Comparison of ENCODE assay signal across 20 mouse cellular contexts in genomic region chr8:115359701-115360100, GRCm38 (mm10).
A peak's percentile ranks its signal among the peaks of the same experiment; 100 is the strongest.
DNase-seq lines count a peak whose midpoint lies in the region; ATAC-seq and TF ChIP-seq lines count a peak whose summit lies in the region.
"Had no signal": no experiment of that assay in that cellular context is flagged by ENCODE, and none has a peak within 500 bp of the region (broad histone marks: within the 10 kb centered on the region; RNA-seq: fewer than 3 reads in every experiment).

No protein-coding gene starts in this region.

- peak; percentile 40 to 61 for DNase-seq in cerebellum, adult 2 months
- peak; percentile 42 for DNase-seq in cerebellum, adult 9-11 months
- peak; percentile 44 for DNase-seq in embryonic facial prominence, embryonic 10.5 days (ENCODE audit: low spot score)
- DNase-seq in adrenal gland, postnatal 36 days = no peak
- DNase-seq: adrenal gland, adult 2 months; gastrocnemius, postnatal 25 days; heart, postnatal 14 days; lung, adult 2 months; lung, postnatal 4 days; right cerebral cortex, adult 18-20 months; spleen, adult 18-20 months; thymus, adult 18-20 months had no signal

- 0 out of 2 replicates have a peak, but pooled peaks cover 4% of the 10 kb centered on the region for H3K9me3 ChIP-seq in embryonic facial prominence, embryonic 10.5 days
- H3K9me3 ChIP-seq in limb, embryonic 12.5 days = peaks cover 5% of the 10 kb centered on the region; the same call in 1 of the 2 replicates
- H3K9me3 ChIP-seq in forebrain, embryonic 16.5 days (ENCODE audit: control insufficient read depth, low read length) = peaks cover 4% of the 10 kb centered on the region; the same call in 1 of the 2 replicates
- H3K9me3 ChIP-seq: heart, embryonic 10.5 days; hindbrain, embryonic 13.5 days; intestine, embryonic 15.5 days; kidney, embryonic 15.5 days had no signal

- H3K27me3 ChIP-seq in cerebellum, adult 2 months (ENCODE audit: control insufficient read depth, insufficient read depth, low read length) = no peaks in the 10 kb centered on the region
- no peaks in the 10 kb centered on the region for H3K27me3 ChIP-seq in embryonic facial prominence, embryonic 10.5 days (replicated peaks; ENCODE audit: low read depth, poor library complexity, severe bottlenecking)
- H3K27me3 ChIP-seq in limb, embryonic 12.5 days = peaks cover 13% of the 10 kb centered on the region; the same call in 1 of the 2 replicates
- H3K27me3 ChIP-seq in forebrain, embryonic 16.5 days (replicated peaks; ENCODE audit: control insufficient read depth, insufficient read depth, low read length) = no peaks in the 10 kb centered on the region
- H3K27me3 ChIP-seq: hindbrain, embryonic 13.5 days; intestine, embryonic 15.5 days; kidney, embryonic 15.5 days had no signal

- no peaks in the 10 kb centered on the region for H3K36me3 ChIP-seq in embryonic facial prominence, embryonic 10.5 days (replicated peaks)
- no peaks in the 10 kb centered on the region for H3K36me3 ChIP-seq in limb, embryonic 12.5 days
- H3K36me3 ChIP-seq in forebrain, embryonic 16.5 days (ENCODE audit: control insufficient read depth, insufficient read depth) = no peaks in the 10 kb centered on the region
- H3K36me3 ChIP-seq: heart, embryonic 10.5 days; hindbrain, embryonic 13.5 days; intestine, embryonic 15.5 days; kidney, embryonic 15.5 days; midbrain, embryonic 13.5 days had no signal

- no peak overlapping the region for H3K9ac ChIP-seq in limb, embryonic 12.5 days (replicated peaks)
- no peak overlapping the region for H3K9ac ChIP-seq in forebrain, embryonic 16.5 days (replicated peaks; ENCODE audit: low read depth, low read length)
- H3K9ac ChIP-seq: hindbrain, embryonic 13.5 days; intestine, embryonic 15.5 days; kidney, embryonic 15.5 days; midbrain, embryonic 13.5 days had no signal

- H3K4me2 ChIP-seq in limb, embryonic 12.5 days = peak overlapping the region; percentile 21; the same call in 1 of the 2 replicates
- no peak overlapping the region for H3K4me2 ChIP-seq in forebrain, embryonic 16.5 days (ENCODE audit: low read length)
- H3K4me2 ChIP-seq: hindbrain, embryonic 13.5 days; intestine, embryonic 15.5 days; kidney, embryonic 15.5 days; midbrain, embryonic 13.5 days had no signal

- ATAC-seq in limb, embryonic 12.5 days (ENCODE audit: insufficient number of reproducible peaks, insufficient read depth, low FRiP score, low TSS enrichment, low read depth) = 0 out of 2 replicates have a peak, but pooled peaks have one; percentile 26
- ATAC-seq in activated CD4-positive, CD25-positive, alpha-beta regulatory T cell, adult 4 months = no peak
- no peak for ATAC-seq in forebrain, embryonic 16.5 days
- ATAC-seq: intestine, embryonic 15.5 days; midbrain, embryonic 13.5 days had no signal

- WGBS in cerebellum, adult 2 months = 15% methylated on average over 12 of the region's 12 CpGs
- 38% methylated on average over 12 of the region's 12 CpGs for WGBS in embryonic facial prominence, embryonic 10.5 days
- WGBS in limb, embryonic 12.5 days = 10% methylated on average over 12 of the region's 12 CpGs
- WGBS in forebrain, embryonic 16.5 days = 53% methylated on average over 12 of the region's 12 CpGs

- peaks cover 2% of the 10 kb centered on the region; the same call in 1 of the 2 replicates for H3K4me1 ChIP-seq in cerebellum, adult 2 months (ENCODE audit: control insufficient read depth, insufficient read depth, low read length)
- peaks cover 26% of the 10 kb centered on the region for H3K4me1 ChIP-seq in embryonic facial prominence, embryonic 10.5 days
- peaks cover 40% of the 10 kb centered on the region for H3K4me1 ChIP-seq in limb, embryonic 12.5 days (replicated peaks)
- peaks cover 5% of the 10 kb centered on the region for H3K4me1 ChIP-seq in forebrain, embryonic 16.5 days (replicated peaks; ENCODE audit: control insufficient read depth, insufficient read depth, low read length)

- H3K27ac ChIP-seq in cerebellum, adult 2 months (ENCODE audit: insufficient read depth, low read length) = no peak overlapping the region
- no peak overlapping the region for H3K27ac ChIP-seq in embryonic facial prominence, embryonic 10.5 days (replicated peaks)
- no peak overlapping the region for H3K27ac ChIP-seq in limb, embryonic 12.5 days
- no peak overlapping the region for H3K27ac ChIP-seq in forebrain, embryonic 16.5 days (ENCODE audit: low read length)
- H3K27ac ChIP-seq: heart, embryonic 10.5 days; hindbrain, embryonic 13.5 days; intestine, embryonic 15.5 days; kidney, embryonic 15.5 days; midbrain, embryonic 13.5 days had no signal

- H3K4me3 ChIP-seq in cerebellum, adult 2 months (replicated peaks; ENCODE audit: insufficient read depth, low read depth, low read length) = no peak overlapping the region
- no peak overlapping the region for H3K4me3 ChIP-seq in embryonic facial prominence, embryonic 10.5 days
- H3K4me3 ChIP-seq in limb, embryonic 12.5 days (replicated peaks) = no peak overlapping the region
- H3K4me3 ChIP-seq in forebrain, embryonic 16.5 days (replicated peaks; ENCODE audit: low read length) = no peak overlapping the region
- H3K4me3 ChIP-seq: heart, embryonic 10.5 days; hindbrain, embryonic 13.5 days; intestine, embryonic 15.5 days; kidney, embryonic 15.5 days; midbrain, embryonic 13.5 days had no signal

- TF ChIP-seq POLR2A in cerebellum, adult 2 months (IDR thresholded peaks at IDR 0.05; ENCODE audit: borderline replicate concordance, insufficient read depth, low read length) = no peak

- no peak for TF ChIP-seq CTCF in cerebellum, adult 2 months (IDR thresholded peaks at IDR 0.05; ENCODE audit: borderline replicate concordance, insufficient read depth, low read depth, low read length)

Comparison
In these comparisons a context has a peak if more than half of its experiments do, and no peak if none do; other contexts are left out.
1. DNase-seq: peak in cerebellum, adult 2 months (2 of 2), cerebellum, adult 9-11 months (single experiment) and embryonic facial prominence, embryonic 10.5 days (single experiment); none in adrenal gland, postnatal 36 days (0 of 2).